Mouse (Mus musculus): ENCODE measurements around the gene Olfr1188. TPM values are rescaled to one million over a fixed set of nuclear protein-coding genes. Genes with fewer than 3 reads are reported as not detected.
"Not testable (repeated sequence)": the region's sequence is repeated elsewhere in the genome, so short reads cannot be mapped to it uniquely, and the experiment has no call there.

Olfr1188 gene
- not detected in 2 replicates for polyA plus RNA-seq (2015; fragmentation: Nextera tagmentation; extraction: Ambion mirVana)

- Histone ChIP-seq H3K9me3 (replicated peaks) (no peaks in the 10 kb centered on the region), H3K27ac (replicated peaks) (no peak within 1 kb of the TSS), H3K9ac (no peak within 1 kb of the TSS), H3K4me3 (replicated peaks) (no peak within 1 kb of the TSS), H3K27me3 (no peaks in the 10 kb centered on the region), H3K4me1 (no peaks in the 10 kb centered on the region), H3K4me2 (replicated peaks) (no peak within 1 kb of the TSS), H3K36me3 (no peaks in the 10 kb centered on the region)
- no peak for ATAC-seq (ENCODE audit: insufficient number of reproducible peaks, low FRiP score, low TSS enrichment, low read depth)
- WGBS: 85% methylated on average over 2 of the region's 2 CpGs
These were observed at the start of gene Olfr1188 for GRCm38 (mm10) chr2:88556635-88557034. TSS of gene Olfr1188 (plus strand) at chr2:88556935.

- H3K9ac ChIP-seq: no peak within 1 kb of the TSS
- H3K4me3 ChIP-seq (replicated peaks): no peak within 1 kb of the TSS
- H3K27ac ChIP-seq (replicated peaks): no peak within 1 kb of the TSS
- WGBS: 73% methylated on average over 2 of the region's 2 CpGs
- H3K9me3 ChIP-seq (replicated peaks): no peaks in the 10 kb centered on the region
- no peaks in the 10 kb centered on the region for H3K36me3 ChIP-seq
- no peak for ATAC-seq (ENCODE audit: insufficient number of reproducible peaks, low FRiP score, low TSS enrichment, low read depth)
- H3K4me2 ChIP-seq (replicated peaks): no peak within 1 kb of the TSS
- H3K27me3 ChIP-seq: no peaks in the 10 kb centered on the region
- no peaks in the 10 kb centered on the region for H3K4me1 ChIP-seq
These were observed 38.5 kb upstream of the Olfr1188 start, which contains the start of gene Olfr1186 for GRCm38 (mm10) chr2:88518251-88518650. TSS of gene Olfr1186 (plus strand) at chr2:88518551.

- no peaks in the 10 kb centered on the region for H3K9me3 ChIP-seq (replicated peaks)
- H3K4me1 ChIP-seq: no peaks in the 10 kb centered on the region
- no peaks in the 10 kb centered on the region for H3K27me3 ChIP-seq
- no peak overlapping the region for H3K4me3 ChIP-seq (replicated peaks)
- H3K36me3 ChIP-seq: no peaks in the 10 kb centered on the region
- H3K27ac ChIP-seq (replicated peaks): no peak overlapping the region
- no peak overlapping the region for H3K4me2 ChIP-seq (replicated peaks)
- no peak overlapping the region for H3K9ac ChIP-seq
- no peak for ATAC-seq (ENCODE audit: insufficient number of reproducible peaks, low FRiP score, low TSS enrichment, low read depth)
- 66% methylated on average over 3 of the region's 3 CpGs for WGBS
These were observed 31.0 kb upstream of the Olfr1188 start for GRCm38 (mm10) chr2:88525720-88526119.

- not testable (repeated sequence) for H3K4me2 ChIP-seq (replicated peaks); H3K9ac ChIP-seq; H3K27me3 ChIP-seq; H3K9me3 ChIP-seq (replicated peaks); H3K36me3 ChIP-seq; H3K4me3 ChIP-seq (replicated peaks); ATAC-seq (ENCODE audit: insufficient number of reproducible peaks, low FRiP score, low TSS enrichment, low read depth); H3K4me1 ChIP-seq; H3K27ac ChIP-seq (replicated peaks)
- WGBS: 90% methylated on average over 12 of the region's 12 CpGs
These were observed 16.0 kb downstream of the Olfr1188 start for GRCm38 (mm10) chr2:88572696-88573095.

- ATAC-seq (ENCODE audit: insufficient number of reproducible peaks, low FRiP score, low TSS enrichment, low read depth): no peak
- H3K9me3 ChIP-seq (replicated peaks): no peaks in the 10 kb centered on the region
- H3K27ac ChIP-seq (replicated peaks): no peak within 1 kb of the TSS
- H3K4me2 ChIP-seq (replicated peaks): no peak within 1 kb of the TSS
- no peaks in the 10 kb centered on the region for H3K36me3 ChIP-seq
- H3K9ac ChIP-seq: no peak within 1 kb of the TSS
- no peak within 1 kb of the TSS for H3K4me3 ChIP-seq (replicated peaks)
- no peaks in the 10 kb centered on the region for H3K4me1 ChIP-seq
- no peaks in the 10 kb centered on the region for H3K27me3 ChIP-seq
These were observed 29.4 kb downstream of the Olfr1188 start, which contains the start of gene Olfr1189 for GRCm38 (mm10) chr2:88586154-88586553. TSS of gene Olfr1189 (plus strand) at chr2:88586454.

Other genes with a start within 250 kb of the Olfr1188 start
- gene Olfr1174-ps, start 241.8 kb upstream of the Olfr1188 start, polyA plus RNA-seq (2015; fragmentation: Nextera tagmentation; extraction: Ambion mirVana): not detected in 2 replicates
- not detected in 2 replicates for gene Olfr1175-ps, start 229.7 kb upstream of the Olfr1188 start, polyA plus RNA-seq (2015; fragmentation: Nextera tagmentation; extraction: Ambion mirVana)
- 0.40 and 0.41 TPM in 2 replicates for gene Olfr1176, start 220.2 kb upstream of the Olfr1188 start, polyA plus RNA-seq (2015; fragmentation: Nextera tagmentation; extraction: Ambion mirVana)
- gene Olfr1177-ps, start 210.4 kb upstream of the Olfr1188 start, polyA plus RNA-seq (2015; fragmentation: Nextera tagmentation; extraction: Ambion mirVana): 0.13 and 0.23 TPM in 2 replicates
- not detected in 2 replicates for gene Olfr1178, start 169.9 kb upstream of the Olfr1188 start, polyA plus RNA-seq (2015; fragmentation: Nextera tagmentation; extraction: Ambion mirVana)
- gene Olfr1179, start 150.5 kb upstream of the Olfr1188 start, polyA plus RNA-seq (2015; fragmentation: Nextera tagmentation; extraction: Ambion mirVana): not detected in 2 replicates
- gene Olfr1180, start 137.8 kb upstream of the Olfr1188 start, polyA plus RNA-seq (2015; fragmentation: Nextera tagmentation; extraction: Ambion mirVana): not detected in 2 replicates
- not detected in 2 replicates for gene Olfr1181, start 130.8 kb upstream of the Olfr1188 start, polyA plus RNA-seq (2015; fragmentation: Nextera tagmentation; extraction: Ambion mirVana)
- not detected in 2 replicates for gene Gm13757, start 107.8 kb upstream of the Olfr1188 start, polyA plus RNA-seq (2015; fragmentation: Nextera tagmentation; extraction: Ambion mirVana)
- gene Olfr1183, start 102.1 kb upstream of the Olfr1188 start, polyA plus RNA-seq (2015; fragmentation: Nextera tagmentation; extraction: Ambion mirVana): not detected in 2 replicates
- gene Olfr1184, start 73.3 kb upstream of the Olfr1188 start, polyA plus RNA-seq (2015; fragmentation: Nextera tagmentation; extraction: Ambion mirVana): not detected in 2 replicates
- gene Olfr1185-ps1, start 63.6 kb upstream of the Olfr1188 start, polyA plus RNA-seq (2015; fragmentation: Nextera tagmentation; extraction: Ambion mirVana): not detected in 2 replicates
- gene Olfr1186, start 38.4 kb upstream of the Olfr1188 start, polyA plus RNA-seq (2015; fragmentation: Nextera tagmentation; extraction: Ambion mirVana): not detected in 2 replicates
- gene Olfr1189, start 29.5 kb downstream of the Olfr1188 start, polyA plus RNA-seq (2015; fragmentation: Nextera tagmentation; extraction: Ambion mirVana): not detected in 2 replicates
- gene Olfr1191-ps1, start 83.6 kb downstream of the Olfr1188 start, polyA plus RNA-seq (2015; fragmentation: Nextera tagmentation; extraction: Ambion mirVana): not detected in 2 replicates
- gene Olfr1192-ps1, start 91.6 kb downstream of the Olfr1188 start, polyA plus RNA-seq (2015; fragmentation: Nextera tagmentation; extraction: Ambion mirVana): 0.04 TPM in 1 of 2 replicates, not detected in the other
- gene Olfr1193, start 118.7 kb downstream of the Olfr1188 start, polyA plus RNA-seq (2015; fragmentation: Nextera tagmentation; extraction: Ambion mirVana): not detected in 2 replicates
- gene Olfr1195, start 132.3 kb downstream of the Olfr1188 start, polyA plus RNA-seq (2015; fragmentation: Nextera tagmentation; extraction: Ambion mirVana): not detected in 2 replicates
- gene Olfr1196, start 147.7 kb downstream of the Olfr1188 start, polyA plus RNA-seq (2015; fragmentation: Nextera tagmentation; extraction: Ambion mirVana): not detected in 2 replicates
- gene Olfr1197, start 175.4 kb downstream of the Olfr1188 start, polyA plus RNA-seq (2015; fragmentation: Nextera tagmentation; extraction: Ambion mirVana): not detected in 2 replicates
- gene Olfr1198, start 194.4 kb downstream of the Olfr1188 start, polyA plus RNA-seq (2015; fragmentation: Nextera tagmentation; extraction: Ambion mirVana): 0.18 TPM in 1 of 2 replicates, not detected in the other
- not detected in 2 replicates for gene Olfr1199, start 203.5 kb downstream of the Olfr1188 start, polyA plus RNA-seq (2015; fragmentation: Nextera tagmentation; extraction: Ambion mirVana)
- gene Olfr1200, start 213.6 kb downstream of the Olfr1188 start, polyA plus RNA-seq (2015; fragmentation: Nextera tagmentation; extraction: Ambion mirVana): not detected in 2 replicates
- gene Olfr1201, start 236.1 kb downstream of the Olfr1188 start, polyA plus RNA-seq (2015; fragmentation: Nextera tagmentation; extraction: Ambion mirVana): not detected in 2 replicates

Data from embryonic facial prominence, embryonic 15.5 days (tissue).